Mouse (Mus musculus): ENCODE data around the gene Gpr137. TPM values are rescaled to one million over a fixed set of nuclear protein-coding genes. Genes with fewer than 3 reads are reported as not detected.

Gpr137 gene
- polyA plus RNA-seq, 1 experiment from 2014 or later: 27.4 TPM

DNA sequence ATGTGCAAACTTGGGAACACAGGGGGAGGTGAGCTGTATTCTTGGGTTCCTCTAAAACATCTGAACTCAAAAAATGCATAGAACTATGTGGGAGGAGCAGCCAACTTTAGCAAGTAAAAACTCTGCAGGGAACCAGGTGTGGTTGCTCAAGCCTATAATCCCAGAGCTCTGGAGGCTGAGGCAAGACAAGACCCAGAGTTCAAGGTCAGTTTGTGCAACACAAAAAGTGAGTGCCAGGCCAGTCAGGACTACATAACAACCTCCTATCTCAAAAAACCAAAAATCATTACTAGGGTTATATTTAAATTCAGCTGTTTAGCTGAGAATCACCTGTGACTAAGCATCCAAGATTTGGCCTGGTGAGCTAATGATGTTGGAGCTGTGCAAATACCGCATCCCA lies 10.3 kb downstream of the Gpr137 start:
- Histone ChIP-seq H3K4me3 (ENCODE audit: low read length) (no peak overlapping the region), H3K36me3 (ENCODE audit: control insufficient read depth, insufficient read depth, low read length) (no peaks in the 10 kb centered on the region), H3K27ac (ENCODE audit: low read depth, low read length) (no peak overlapping the region), H3K9ac (ENCODE audit: low read depth, low read length) (no peak overlapping the region), H3K4me1 (ENCODE audit: control insufficient read depth, insufficient read depth, low read length) (peaks cover 10% of the 10 kb centered on the region), H3K9me3 (ENCODE audit: control insufficient read depth, low read length) (no peaks in the 10 kb centered on the region), H3K4me2 (replicated peaks; ENCODE audit: low read depth, low read length) (no peak overlapping the region), H3K27me3 (ENCODE audit: control insufficient read depth, insufficient read depth, low read length) (peaks cover 75% of the 10 kb centered on the region)
- 58% methylated on average over 1 of the region's 1 CpGs for WGBS
- no peak for ATAC-seq (ENCODE audit: low FRiP score, low TSS enrichment)

DNA sequence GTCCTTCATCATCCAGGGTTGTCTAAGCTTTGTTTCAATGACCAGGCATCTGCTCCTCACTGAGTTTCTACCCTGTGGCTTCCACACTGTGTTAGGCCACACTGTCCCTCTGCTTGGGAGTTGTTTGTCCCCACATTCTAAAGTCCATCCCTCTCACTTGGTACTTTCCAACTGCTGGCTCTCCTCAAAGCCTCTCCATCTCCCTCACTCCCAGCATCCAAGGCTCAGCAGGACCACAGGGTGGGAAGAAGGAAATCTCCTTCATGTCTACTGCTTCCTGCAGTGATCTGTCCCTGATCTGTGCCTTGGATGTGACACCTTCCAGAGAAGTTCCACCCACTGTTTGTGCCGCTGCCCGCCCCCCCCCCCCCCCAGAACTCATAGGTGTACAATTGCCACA lies 11.3 kb downstream of the Gpr137 start:
- H3K4me2 ChIP-seq (replicated peaks; ENCODE audit: low read depth, low read length): no peak overlapping the region
- no peak overlapping the region for H3K27ac ChIP-seq (ENCODE audit: low read depth, low read length)
- H3K9me3 ChIP-seq (ENCODE audit: control insufficient read depth, low read length): peaks cover 3% of the 10 kb centered on the region; the same call in 1 of the 2 replicates
- H3K4me1 ChIP-seq (ENCODE audit: control insufficient read depth, insufficient read depth, low read length): peaks cover 10% of the 10 kb centered on the region
- no peak overlapping the region for H3K9ac ChIP-seq (ENCODE audit: low read depth, low read length)
- ATAC-seq (ENCODE audit: low FRiP score, low TSS enrichment): no peak
- no peak overlapping the region for H3K4me3 ChIP-seq (ENCODE audit: low read length)
- H3K27me3 ChIP-seq (ENCODE audit: control insufficient read depth, insufficient read depth, low read length): peaks cover 83% of the 10 kb centered on the region
- WGBS: 0% methylated on average over 2 of the region's 2 CpGs
- no peaks in the 10 kb centered on the region for H3K36me3 ChIP-seq (ENCODE audit: control insufficient read depth, insufficient read depth, low read length)

- Histone ChIP-seq H3K36me3 (ENCODE audit: control insufficient read depth, insufficient read depth, low read length) (no peaks in the 10 kb centered on the region), H3K27ac (ENCODE audit: low read depth, low read length) (no peak overlapping the region), H3K4me3 (ENCODE audit: low read length) (no peak overlapping the region), H3K4me2 (replicated peaks; ENCODE audit: low read depth, low read length) (no peak overlapping the region), H3K4me1 (ENCODE audit: control insufficient read depth, insufficient read depth, low read length) (0 out of 2 replicates have a peak, but pooled peaks cover 3% of the 10 kb centered on the region), H3K9ac (ENCODE audit: low read depth, low read length) (no peak overlapping the region), H3K9me3 (ENCODE audit: control insufficient read depth, low read length) (peaks cover 4% of the 10 kb centered on the region; the same call in 1 of the 2 replicates), H3K27me3 (ENCODE audit: control insufficient read depth, insufficient read depth, low read length) (peaks cover 78% of the 10 kb centered on the region)
- 15% methylated on average over 9 of the region's 9 CpGs for WGBS
- ATAC-seq (ENCODE audit: low FRiP score, low TSS enrichment): no peak
Observed at GRCm38 (mm10) chr19:6928080-6928479, 14.2 kb downstream of the Gpr137 start.

GRCm38 (mm10) chr19:6926559-6927255 lies 15.6 kb downstream of the Gpr137 start:
- ATAC-seq (ENCODE audit: low FRiP score, low TSS enrichment): no peak
- Histone ChIP-seq H3K9ac (ENCODE audit: low read depth, low read length) (no peak overlapping the region), H3K27ac (ENCODE audit: low read depth, low read length) (no peak overlapping the region), H3K27me3 (ENCODE audit: control insufficient read depth, insufficient read depth, low read length) (peaks cover 66% of the 10 kb centered on the region), H3K36me3 (ENCODE audit: control insufficient read depth, insufficient read depth, low read length) (no peaks in the 10 kb centered on the region), H3K4me1 (ENCODE audit: control insufficient read depth, insufficient read depth, low read length) (0 out of 2 replicates have a peak, but pooled peaks cover 3% of the 10 kb centered on the region), H3K4me2 (replicated peaks; ENCODE audit: low read depth, low read length) (peak overlapping the region; percentile 29; the same call in 1 of the 2 replicates), H3K4me3 (ENCODE audit: low read length) (peak overlapping the region; percentile 19), H3K9me3 (ENCODE audit: control insufficient read depth, low read length) (peaks cover 4% of the 10 kb centered on the region; the same call in 1 of the 2 replicates)
- 19% methylated on average over 26 of the region's 26 CpGs for WGBS

- H3K9me3 ChIP-seq (ENCODE audit: control insufficient read depth, low read length): peaks cover 4% of the 10 kb centered on the region; the same call in 1 of the 2 replicates
- H3K4me1 ChIP-seq (ENCODE audit: control insufficient read depth, insufficient read depth, low read length): peaks cover 7% of the 10 kb centered on the region
- no peak overlapping the region for H3K9ac ChIP-seq (ENCODE audit: low read depth, low read length)
- no peak overlapping the region for H3K27ac ChIP-seq (ENCODE audit: low read depth, low read length)
- H3K27me3 ChIP-seq (ENCODE audit: control insufficient read depth, insufficient read depth, low read length): peaks cover 57% of the 10 kb centered on the region
- H3K4me3 ChIP-seq (ENCODE audit: low read length): peak overlapping the region; percentile 24; the same call in 1 of the 2 replicates
- peak overlapping the region; percentile 28 for H3K4me2 ChIP-seq (replicated peaks; ENCODE audit: low read depth, low read length)
- no peak for ATAC-seq (ENCODE audit: low FRiP score, low TSS enrichment)
- no peaks in the 10 kb centered on the region for H3K36me3 ChIP-seq (ENCODE audit: control insufficient read depth, insufficient read depth, low read length)
- 6% methylated on average over 40 of the region's 40 CpGs for WGBS
Observed at GRCm38 (mm10) chr19:6925611-6926329, 16.5 kb downstream of the Gpr137 start.

DNA sequence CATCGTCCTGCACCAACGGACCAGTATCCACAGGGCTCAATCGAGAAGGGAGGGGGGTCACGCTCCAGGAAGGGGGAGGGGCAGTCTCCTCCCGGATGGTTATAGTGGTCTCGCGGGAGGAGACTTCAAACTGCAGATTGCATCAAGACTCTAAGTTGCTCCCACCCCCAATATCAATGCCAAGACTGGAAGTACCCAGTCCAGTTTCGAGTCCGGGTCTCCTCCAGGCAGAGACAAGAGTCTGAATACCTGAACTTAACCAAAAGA lies 17.0 kb downstream of the Gpr137 start, which contains the start of gene Catsperz:
Catsperz (minus strand) TSS at position 74 of the 267 bp plus-strand sequence.
- Histone ChIP-seq H3K27me3 (ENCODE audit: control insufficient read depth, insufficient read depth, low read length) (peaks cover 52% of the 10 kb centered on the region), H3K36me3 (ENCODE audit: control insufficient read depth, insufficient read depth, low read length) (no peaks in the 10 kb centered on the region), H3K4me3 (ENCODE audit: low read length) (peak within 1 kb of the TSS; percentile 24), H3K9me3 (ENCODE audit: control insufficient read depth, low read length) (peaks cover 4% of the 10 kb centered on the region; the same call in 1 of the 2 replicates), H3K27ac (ENCODE audit: low read depth, low read length) (no peak within 1 kb of the TSS), H3K4me1 (ENCODE audit: control insufficient read depth, insufficient read depth, low read length) (peaks cover 13% of the 10 kb centered on the region), H3K4me2 (replicated peaks; ENCODE audit: low read depth, low read length) (peak within 1 kb of the TSS; percentile 28), H3K9ac (ENCODE audit: low read depth, low read length) (no peak within 1 kb of the TSS)
- 2% methylated on average over 8 of the region's 9 CpGs for WGBS
- no peak for ATAC-seq (ENCODE audit: low FRiP score, low TSS enrichment)

DNA sequence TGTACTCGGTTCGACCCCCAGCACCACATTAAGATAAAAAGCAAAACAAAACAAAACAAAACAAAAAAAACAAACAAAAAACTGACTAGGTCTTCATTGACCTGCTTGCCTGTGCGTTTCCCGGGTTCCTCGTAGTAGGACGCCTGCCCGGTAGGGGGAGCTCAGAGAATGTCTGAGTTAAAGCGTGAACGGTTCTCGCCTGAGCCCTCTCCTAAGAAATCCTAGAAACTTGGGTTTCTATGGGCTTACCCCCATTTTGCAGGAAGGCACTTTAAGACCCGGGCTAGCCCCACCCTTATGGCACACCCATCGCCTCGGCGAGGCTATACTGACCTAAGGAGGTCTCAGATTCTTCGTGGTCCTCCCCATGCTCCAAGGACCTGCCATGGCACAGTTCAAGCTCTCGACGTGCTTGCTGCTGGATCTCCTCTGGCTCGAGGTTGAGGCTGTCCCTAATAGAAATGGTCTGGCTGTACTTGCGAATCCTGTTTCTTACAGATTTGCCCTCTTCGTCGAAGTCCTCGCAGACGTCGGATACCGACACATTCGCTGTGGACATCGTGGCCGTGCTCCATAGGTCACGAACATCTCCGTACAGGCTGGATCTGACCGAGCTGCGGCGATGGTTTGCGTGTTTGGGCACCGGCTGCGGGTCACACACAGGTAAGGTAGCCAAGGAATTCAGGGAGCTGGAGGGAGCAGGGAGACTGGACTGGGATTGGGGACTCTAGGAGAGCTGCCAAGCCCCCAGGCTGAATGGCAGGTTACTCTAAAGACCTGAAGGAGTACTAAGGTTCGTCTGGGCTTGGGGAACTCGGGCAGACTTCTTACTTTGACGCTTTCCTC lies 17.6 kb downstream of the Gpr137 start:
- WGBS: 4% methylated on average over 39 of the region's 39 CpGs
- Histone ChIP-seq H3K9ac (ENCODE audit: low read depth, low read length) (no peak overlapping the region), H3K4me2 (replicated peaks; ENCODE audit: low read depth, low read length) (peak overlapping the region; percentile 28), H3K9me3 (ENCODE audit: control insufficient read depth, low read length) (peaks cover 4% of the 10 kb centered on the region; the same call in 1 of the 2 replicates), H3K27ac (ENCODE audit: low read depth, low read length) (no peak overlapping the region), H3K4me1 (ENCODE audit: control insufficient read depth, insufficient read depth, low read length) (peaks cover 18% of the 10 kb centered on the region), H3K4me3 (ENCODE audit: low read length) (peak overlapping the region; percentile 24), H3K27me3 (ENCODE audit: control insufficient read depth, insufficient read depth, low read length) (peaks cover 49% of the 10 kb centered on the region), H3K36me3 (ENCODE audit: control insufficient read depth, insufficient read depth, low read length) (no peaks in the 10 kb centered on the region)
- ATAC-seq (ENCODE audit: low FRiP score, low TSS enrichment): no peak

- no peak overlapping the region; the same call in 1 of the 2 replicates for H3K4me3 ChIP-seq (ENCODE audit: low read length)
- WGBS: 61% methylated on average over 6 of the region's 6 CpGs
- ATAC-seq (ENCODE audit: low FRiP score, low TSS enrichment): no peak
- peaks cover 4% of the 10 kb centered on the region; the same call in 1 of the 2 replicates for H3K9me3 ChIP-seq (ENCODE audit: control insufficient read depth, low read length)
- H3K4me1 ChIP-seq (ENCODE audit: control insufficient read depth, insufficient read depth, low read length): peaks cover 18% of the 10 kb centered on the region
- peaks cover 47% of the 10 kb centered on the region for H3K27me3 ChIP-seq (ENCODE audit: control insufficient read depth, insufficient read depth, low read length)
- no peak overlapping the region for H3K4me2 ChIP-seq (replicated peaks; ENCODE audit: low read depth, low read length)
- no peaks in the 10 kb centered on the region; the same call in 1 of the 2 replicates for H3K36me3 ChIP-seq (ENCODE audit: control insufficient read depth, insufficient read depth, low read length)
- no peak overlapping the region for H3K27ac ChIP-seq (ENCODE audit: low read depth, low read length)
- H3K9ac ChIP-seq (ENCODE audit: low read depth, low read length): no peak overlapping the region
Observed at GRCm38 (mm10) chr19:6922901-6923735, 19.2 kb downstream of the Gpr137 start.
